Mouse (Mus musculus): ENCODE data around the gene Fzd10.

DNA sequence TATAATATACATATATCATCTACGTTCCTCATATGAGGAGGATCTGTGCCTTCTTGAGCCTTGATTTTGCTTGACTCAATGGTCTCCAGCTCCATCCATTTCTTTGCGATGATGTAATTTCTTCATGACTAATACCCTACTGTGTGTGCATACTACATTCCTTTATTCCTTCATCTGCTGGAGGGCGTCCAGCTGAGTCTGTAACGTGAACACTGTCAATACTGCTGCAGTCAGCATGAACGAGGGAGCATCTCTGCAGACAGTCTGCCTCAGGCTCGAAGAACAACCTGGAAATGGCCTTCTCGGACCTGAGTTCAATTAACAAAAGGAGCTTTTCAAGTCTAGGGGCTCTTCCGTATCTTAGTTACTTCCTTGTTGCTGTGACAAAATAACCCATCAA is 28.9 kb upstream of the Fzd10 start:
- no peak for TF ChIP-seq GATA1 (IDR thresholded peaks at IDR 0.05; ENCODE audit: borderline replicate concordance, low read length)
- no peak for TF ChIP-seq FLI1 (IDR thresholded peaks at IDR 0.05; ENCODE audit: low read length)
